Mouse (Mus musculus): ENCODE results near the gene Hck.

- peak; percentile 92; the same call in 1 of the 2 replicates for TF ChIP-seq CTCF (IDR thresholded peaks at IDR 0.05; ENCODE audit: extremely low read depth, insufficient read length, insufficient replicate concordance, low read depth, low read length)
- TF ChIP-seq POLR2A (IDR thresholded peaks at IDR 0.05; ENCODE audit: low read depth, low read length): no peak
These were observed 27.3 kb upstream of the Hck start for GRCm38 (mm10) chr2:153080841-153081523.

Data from small intestine, adult 2 months (tissue).